Mouse (Mus musculus) myocyte (in vitro differentiated cells): Measurements from ENCODE around the gene Mrpl43.
A peak's percentile ranks its signal among the peaks of the same experiment; 100 is the strongest.

ENCODE experiments used
- MAX ChIP-seq: IDR thresholded peaks from one replicate; pipeline ENCODE4 v1.6.1; 2011; ENCODE audit warnings: low read depth, mild to moderate bottlenecking, control low read depth
- POLR2A ChIP-seq: IDR thresholded peaks from one replicate; pipeline ENCODE4 v1.6.1; 2011; ENCODE audit warnings: low read depth, mild to moderate bottlenecking, control low read depth, moderate library complexity; ENCODE audit not compliant: insufficient read length
- POLR2AphosphoS2 ChIP-seq: IDR thresholded peaks from one replicate; pipeline ENCODE4 v1.6.1; 2011; ENCODE audit warnings: low read depth, control low read depth; ENCODE audit not compliant: insufficient read length

DNA sequence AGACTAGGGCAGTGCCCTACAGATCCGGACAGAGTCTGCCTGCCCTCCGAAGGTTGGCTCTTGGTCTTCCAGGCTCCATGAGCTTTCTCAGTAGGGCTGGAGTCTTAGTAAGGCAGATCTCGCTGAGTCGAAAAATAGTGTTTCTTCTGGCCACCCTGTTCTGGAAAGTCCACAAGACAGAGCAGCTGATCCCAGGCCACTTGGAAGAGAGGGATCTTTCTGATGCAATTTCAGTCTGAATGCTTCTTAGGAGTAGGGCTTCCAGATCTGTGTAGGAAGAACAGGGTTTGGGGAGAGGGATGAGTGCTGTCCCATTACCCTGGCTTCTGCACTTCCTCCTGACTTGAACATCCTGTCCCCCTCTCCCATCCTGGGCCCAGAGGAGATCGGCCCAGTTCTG is 39.4 kb upstream of the Mrpl43 start, which contains the start of gene Pdzd7:
- no peak for TF ChIP-seq POLR2A
- TF ChIP-seq POLR2AphosphoS2, result peak; percentile 22
- TF ChIP-seq MAX, result no peak
